Mouse (Mus musculus): Measurements from ENCODE around the gene Asgr1. TPM values are rescaled to one million over a fixed set of nuclear protein-coding genes. Genes with fewer than 3 reads are reported as not detected.

Asgr1 gene
- total RNA-seq (2023), result not detected

DNA sequence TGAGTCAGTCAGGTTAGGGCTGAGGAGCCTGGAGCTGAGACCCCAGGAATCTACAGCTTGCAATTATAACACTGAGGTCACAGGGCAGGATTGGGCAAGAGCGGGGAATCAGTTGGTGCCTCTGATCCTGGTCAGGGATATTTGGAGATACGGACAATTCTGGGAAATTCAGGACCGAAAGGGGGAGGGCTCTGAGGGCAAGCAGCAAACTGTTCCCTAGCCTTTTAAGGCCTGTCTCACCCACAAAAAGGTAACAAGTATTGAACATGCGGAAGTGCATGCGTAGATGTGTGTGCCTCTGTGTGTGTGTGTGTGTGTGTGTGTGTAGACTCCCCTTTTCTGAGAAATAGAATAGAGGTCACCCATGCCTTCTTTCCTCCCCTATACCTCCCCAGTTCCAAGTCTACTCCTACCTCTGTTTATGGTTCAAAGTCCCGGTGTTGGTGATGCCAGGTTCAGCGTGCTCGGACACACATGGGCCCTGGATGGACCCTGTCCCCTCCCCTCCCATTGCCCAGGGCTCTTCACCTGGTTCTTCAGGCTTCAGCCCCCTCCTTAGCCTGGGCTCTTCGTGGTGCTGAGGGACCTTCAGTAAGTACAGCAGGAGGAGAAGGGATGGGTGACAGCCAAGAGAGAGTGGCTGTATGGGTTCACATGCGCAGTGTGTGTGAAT lies at the start of gene Asgr1:
Asgr1 (plus strand) TSS at position 188 of the 673 bp plus-strand sequence.

DNA sequence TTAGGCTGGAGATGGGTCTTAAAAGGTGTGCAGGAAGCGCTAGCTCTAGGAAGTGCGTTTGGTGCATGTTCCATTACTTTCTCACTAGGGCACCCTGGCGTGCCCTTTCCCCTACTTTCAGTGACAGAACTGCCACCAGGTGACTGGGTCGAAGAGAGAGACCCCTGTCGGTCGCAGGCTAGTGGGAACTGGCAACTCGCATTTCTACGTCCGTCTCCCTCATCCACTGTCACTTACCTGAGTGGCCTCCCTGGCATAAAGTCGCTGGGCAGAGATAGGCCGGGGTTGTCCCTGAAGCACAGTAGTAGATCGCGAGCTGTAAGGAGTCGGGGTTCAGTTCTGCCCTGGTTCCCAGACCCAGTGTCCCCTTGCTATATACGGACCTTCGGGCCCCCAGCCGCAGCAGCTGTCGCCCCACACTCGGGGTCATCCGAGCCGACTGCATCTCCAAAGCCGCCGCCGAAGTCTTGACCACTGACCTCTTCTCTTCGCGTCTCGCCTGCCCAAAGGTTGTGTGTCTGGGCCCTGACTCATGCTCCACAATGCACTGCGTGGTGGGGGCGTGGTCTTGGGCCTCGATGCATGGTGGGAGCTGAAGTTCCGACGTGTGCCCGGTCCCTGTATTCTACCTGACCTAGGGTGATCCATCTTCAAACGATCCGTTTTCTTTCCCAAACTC lies 38.9 kb upstream of the Asgr1 start, which contains the start of gene Acadvl:
Acadvl (minus strand) TSS at position 532 of the 679 bp plus-strand sequence.

DNA sequence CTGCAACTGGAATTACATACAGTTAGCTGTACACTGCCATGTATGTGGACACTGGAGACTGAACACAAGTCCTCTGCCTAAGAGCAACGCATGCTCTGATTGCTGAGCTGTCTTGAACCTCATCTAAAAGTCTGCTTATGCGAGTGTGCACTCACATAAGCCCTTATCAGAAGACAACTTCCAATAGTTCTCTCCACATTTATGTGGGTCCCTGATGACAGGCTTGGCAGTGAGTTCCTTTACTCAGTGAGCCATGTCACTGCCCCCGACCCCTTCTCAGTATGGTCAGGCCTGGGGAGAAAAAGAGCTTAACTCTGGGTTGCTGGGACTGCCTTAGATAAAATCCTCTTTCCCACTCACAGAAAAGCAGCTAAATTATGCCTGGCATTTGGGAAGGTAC lies 37.2 kb upstream of the Asgr1 start, which contains the start of gene Dlg4:
Dlg4 (plus strand) TSS at position 274 of the 400 bp plus-strand sequence.

DNA sequence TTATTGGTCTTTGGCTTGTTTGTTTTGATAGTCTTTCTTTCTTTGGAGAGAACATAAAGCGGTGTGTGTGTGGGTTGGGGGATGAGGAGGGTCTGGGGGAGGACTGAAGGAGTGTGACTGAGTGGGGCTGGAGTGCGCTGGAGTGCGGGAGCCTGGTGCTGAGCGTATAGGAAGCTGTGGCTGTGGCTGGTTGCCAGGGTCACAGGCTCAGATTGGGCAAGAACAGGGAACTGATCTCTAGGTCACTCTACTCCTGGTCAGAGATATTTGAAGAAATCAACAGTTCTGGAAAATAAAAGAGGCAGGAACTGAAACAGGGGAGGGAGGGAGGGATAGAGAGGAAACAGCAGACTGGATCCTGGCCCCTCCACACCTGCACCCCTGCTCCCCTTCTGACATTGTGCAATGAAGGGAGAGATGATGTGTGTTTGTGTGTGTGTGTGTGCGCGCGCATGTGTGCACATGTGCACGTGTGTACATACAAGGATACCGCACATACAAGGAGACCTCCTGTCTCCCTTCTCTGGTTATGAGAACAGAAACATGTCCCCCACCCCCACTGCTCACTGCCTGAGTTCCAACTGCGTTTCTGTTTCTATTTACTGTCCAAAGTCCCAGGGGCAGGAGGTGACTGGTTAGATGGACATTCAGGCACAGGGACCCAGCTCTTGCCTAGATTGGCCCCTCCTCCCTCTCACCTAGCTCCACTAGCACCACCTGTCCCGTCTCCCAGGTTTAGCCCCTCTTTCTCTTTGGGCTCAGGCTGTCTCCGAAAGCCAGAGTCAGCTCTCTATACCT lies 38.3 kb downstream of the Asgr1 start, which contains the start of gene Asgr2:
Asgr2 (plus strand) TSS at position 659 of the 798 bp plus-strand sequence.

Other genes starting within 250 kb of the Asgr1 start
- gene Tmem102, start 248.5 kb upstream of the Asgr1 start, total RNA-seq (2023), result not detected
- gene Gm39566, start 238.8 kb upstream of the Asgr1 start, total RNA-seq (2023), result not detected
- not detected for gene Spem2, start 235.6 kb upstream of the Asgr1 start, total RNA-seq (2023)
- gene Spem1, start 231.9 kb upstream of the Asgr1 start, total RNA-seq (2023), result not detected
- 1 to 10 TPM; 1.3 to 2.1 TPM for gene Nlgn2, start 216.3 kb upstream of the Asgr1 start, total RNA-seq (2023)
- gene Tmem256, start 215.6 kb upstream of the Asgr1 start, total RNA-seq (2023), result 100 to 1,000 TPM in 1 of 2 experiments, 10 to 100 TPM in 1; 99.2 to 106 TPM
- 10 to 100 TPM; 35.0 to 35.9 TPM for gene Plscr3, start 207.7 kb upstream of the Asgr1 start, total RNA-seq (2023)
- not detected for gene Tnk1, start 195.4 kb upstream of the Asgr1 start, total RNA-seq (2023)
- 1 to 10 TPM in 1 of 2 experiments, under 1 TPM in 1; 0.88 to 1.2 TPM for gene Tmem95, start 176.1 kb upstream of the Asgr1 start, total RNA-seq (2023)
- gene Kctd11, start 172.7 kb upstream of the Asgr1 start, total RNA-seq (2023), result 1 to 10 TPM; 8.6 to 9.0 TPM
- gene Acap1, start 158.5 kb upstream of the Asgr1 start, total RNA-seq (2023), result 100 to 1,000 TPM; 260 to 263 TPM
- 1 to 10 TPM; 3.0 to 3.2 TPM for gene 2810408A11Rik, start 153.1 kb upstream of the Asgr1 start, total RNA-seq (2023)
- gene Neurl4, start 153.0 kb upstream of the Asgr1 start, total RNA-seq (2023), result 10 to 100 TPM; 20.9 to 27.6 TPM
- 10 to 100 TPM; 69.0 to 84.5 TPM for gene Gps2, start 140.2 kb upstream of the Asgr1 start, total RNA-seq (2023)
- 100 to 1,000 TPM; 482 to 501 TPM for gene Eif5a, start 132.1 kb upstream of the Asgr1 start, total RNA-seq (2023)
- gene Ybx2, start 118.3 kb upstream of the Asgr1 start, total RNA-seq (2023), result not detected
- gene Slc2a4, start 105.9 kb upstream of the Asgr1 start, total RNA-seq (2023), result 1 to 10 TPM in 1 of 2 experiments, under 1 TPM in 1; 0.97 to 1.3 TPM
- gene Cldn7, start 89.3 kb upstream of the Asgr1 start, total RNA-seq (2023), result not detected
- 10 to 100 TPM; 75.0 to 80.3 TPM for gene Ctdnep1, start 72.9 kb upstream of the Asgr1 start, total RNA-seq (2023)
- 10 to 100 TPM; 24.3 to 31.0 TPM for gene Elp5, start 71.6 kb upstream of the Asgr1 start, total RNA-seq (2023)
- 100 to 1,000 TPM; 475 to 527 TPM for gene Gabarap, start 62.9 kb upstream of the Asgr1 start, total RNA-seq (2023)
- gene Phf23, start 58.3 kb upstream of the Asgr1 start, total RNA-seq (2023), result 10 to 100 TPM; 41.2 to 53.6 TPM
- 10 to 100 TPM; 15.0 to 18.2 TPM for gene Dvl2, start 53.5 kb upstream of the Asgr1 start, total RNA-seq (2023)
- 10 to 100 TPM; 39.3 to 50.0 TPM for gene Acadvl, start 38.7 kb upstream of the Asgr1 start, total RNA-seq (2023)
- 1 to 10 TPM; 5.5 to 5.8 TPM for gene Dlg4, start 37.1 kb upstream of the Asgr1 start, total RNA-seq (2023)
- gene Asgr2, start 38.6 kb downstream of the Asgr1 start, total RNA-seq (2023), result not detected
- 10 to 100 TPM; 11.8 to 12.3 TPM for gene Mgl2, start 76.2 kb downstream of the Asgr1 start, total RNA-seq (2023)
- 10 to 100 TPM; 17.3 to 20.9 TPM for gene Clec10a, start 102.1 kb downstream of the Asgr1 start, total RNA-seq (2023)
- not detected for gene Slc16a11, start 158.7 kb downstream of the Asgr1 start, total RNA-seq (2023)
- gene Slc16a13, start 167.0 kb downstream of the Asgr1 start, total RNA-seq (2023), result 1 to 10 TPM; 1.5 to 2.1 TPM
- not detected for gene Bcl6b, start 175.7 kb downstream of the Asgr1 start, total RNA-seq (2023)
- gene 0610010K14Rik, start 183.8 kb downstream of the Asgr1 start, total RNA-seq (2023), result 10 to 100 TPM; 42.2 to 47.4 TPM
- gene Gm21988, start 185.7 kb downstream of the Asgr1 start, total RNA-seq (2023), result 1 to 10 TPM; 3.8 to 5.9 TPM
- 100 to 1,000 TPM; 108 to 111 TPM for gene Rnasek, start 185.8 kb downstream of the Asgr1 start, total RNA-seq (2023)
- gene Alox12, start 201.3 kb downstream of the Asgr1 start, total RNA-seq (2023), result under 1 TPM; 0.18 to 0.42 TPM